Mouse (Mus musculus) bone marrow macrophage, adult 2 months (primary cell): ENCODE results near the gene Gna15.

Experiments
- CTCF ChIP-seq: IDR thresholded peaks from 2 replicates; pipeline ENCODE4 v1.5.1; 2012; ENCODE audit warnings: low read depth, mild to moderate bottlenecking, low read length, moderate library complexity
- POLR2A ChIP-seq: IDR thresholded peaks from 2 replicates; pipeline ENCODE4 v1.6.1; 2012; ENCODE audit warnings: mild to moderate bottlenecking, low read depth, low read length, borderline replicate concordance

GRCm38 (mm10) chr10:81473003-81473451 lies 51.0 kb downstream of the Gna15 start:
- TF ChIP-seq POLR2A: no peak
- TF ChIP-seq CTCF: no peak
